Mouse (Mus musculus): ENCODE measurements at regions not wholly inside any gene's neighbourhood (a gene's known extent, or its start where the extent isn't known, plus 50 kb on each side); places are given as distances from the start of the nearest gene placed in this dataset.
"Not testable (repeated sequence)": the region's sequence is repeated elsewhere in the genome, so short reads cannot be mapped to it uniquely, and the experiment has no call there.

GRCm38 (mm10) chr12:22951956-22952355 lies 828.1 kb downstream of the Gm10330 start:
- DNase-seq (ENCODE audit: low read depth, low spot score): not testable (repeated sequence)

GRCm38 (mm10) chr12:22906156-22906555 lies 873.9 kb downstream of the Gm10330 start:
- peak; percentile 65 for DNase-seq (ENCODE audit: low read depth, low spot score)
